Mouse (Mus musculus) large intestine, adult 2 months (tissue): ENCODE measurements at regions not wholly inside any gene's neighbourhood (a gene's known extent, or its start where the extent isn't known, plus 50 kb on each side); places are given as distances from the start of the nearest gene placed in this dataset.

ENCODE experiments used
- DNase-seq: peaks from one replicate; pipeline ENCODE4 v3.0.0-alpha.2; 2012; ENCODE audit warnings: low read depth, low spot score
- WGBS: fragments of 180-500 bp; shearing (Covaris S2); methylation state at CpG from one replicate; pipeline ENCODE4 v1.1.7; 2018; 5-methylcytosine and 5-hydroxymethylcytosine counted together

DNA sequence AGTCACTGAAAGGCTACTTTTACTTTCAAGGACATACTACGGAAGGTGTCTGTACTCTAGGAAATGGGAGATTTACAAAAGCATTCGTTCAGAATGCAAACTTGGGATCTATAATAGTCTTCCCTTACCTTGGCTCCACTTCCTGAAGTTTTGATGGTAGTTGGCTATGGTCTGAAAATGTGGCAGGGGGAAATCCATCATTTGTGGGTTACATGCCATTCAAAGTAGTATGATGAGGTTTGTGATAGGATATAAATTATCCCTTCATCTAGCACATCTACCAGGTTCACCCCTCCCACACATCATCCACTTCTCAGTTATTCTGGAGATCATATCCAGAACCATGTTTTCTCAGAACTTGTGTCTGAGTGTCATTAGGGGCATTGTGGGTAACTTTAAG, 184.7 kb upstream of the Gm5148 start:
- WGBS = 78% methylated on average over 2 of the region's 2 CpGs

DNA sequence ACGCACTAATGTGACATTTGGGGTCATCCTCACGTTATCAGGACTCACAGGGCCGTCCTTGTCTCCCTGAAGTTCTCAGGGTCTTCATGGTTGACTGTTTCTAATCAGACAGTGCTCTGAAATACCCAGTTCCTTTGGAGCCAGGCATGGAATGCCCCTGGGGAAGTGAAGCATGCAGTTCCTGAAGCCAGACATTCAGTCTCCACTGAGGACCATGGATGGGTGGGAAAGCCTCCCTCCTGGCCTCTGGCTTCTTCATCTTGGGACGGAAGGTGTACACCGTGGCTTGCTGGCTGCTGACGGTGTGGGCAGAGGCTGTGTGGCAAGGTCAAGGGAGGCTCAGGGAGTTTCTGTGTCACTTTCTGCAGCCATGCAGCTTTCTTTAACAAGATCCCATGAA, 184.2 kb upstream of the Gm5148 start:
- WGBS = 83% methylated on average over 6 of the region's 6 CpGs
- no peak for DNase-seq

More for the DNA sequence above, 184.7 kb upstream of the Gm5148 start:
- DNase-seq = no peak

DNA sequence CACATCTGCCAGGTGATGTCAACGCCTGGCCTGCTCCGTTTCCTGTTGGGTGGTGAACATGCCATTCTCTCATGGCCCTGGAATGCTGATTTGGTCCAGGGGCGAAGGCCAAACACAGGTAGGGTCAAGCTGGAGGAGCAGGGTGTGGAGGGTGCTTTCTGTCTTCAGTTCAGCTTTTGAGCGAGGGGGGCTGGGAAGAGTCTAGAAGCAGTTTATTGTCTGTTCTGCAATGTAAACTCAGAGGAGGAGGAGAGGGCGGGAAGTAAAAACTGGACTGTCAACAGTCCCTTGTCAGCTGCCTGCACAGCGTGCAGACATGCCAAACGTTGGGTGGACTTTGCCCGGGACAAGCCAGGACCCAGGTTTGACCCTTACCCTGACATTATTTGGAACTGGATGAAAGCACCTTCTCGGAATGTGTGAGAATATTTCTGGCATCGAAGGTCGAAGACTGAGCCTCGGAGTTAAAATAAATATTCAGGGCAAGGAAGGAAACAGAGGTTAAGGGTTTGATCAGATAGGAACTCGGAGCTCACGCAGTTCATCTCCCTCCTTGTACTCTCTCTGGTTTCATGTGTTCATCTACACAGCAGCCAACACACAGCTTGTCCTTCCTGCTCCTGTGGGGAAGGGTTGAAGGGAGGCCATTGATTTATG, 183.3 kb upstream of the Gm5148 start:
- WGBS = 4% methylated on average over 14 of the region's 14 CpGs
- peak; percentile 64 for DNase-seq

DNA sequence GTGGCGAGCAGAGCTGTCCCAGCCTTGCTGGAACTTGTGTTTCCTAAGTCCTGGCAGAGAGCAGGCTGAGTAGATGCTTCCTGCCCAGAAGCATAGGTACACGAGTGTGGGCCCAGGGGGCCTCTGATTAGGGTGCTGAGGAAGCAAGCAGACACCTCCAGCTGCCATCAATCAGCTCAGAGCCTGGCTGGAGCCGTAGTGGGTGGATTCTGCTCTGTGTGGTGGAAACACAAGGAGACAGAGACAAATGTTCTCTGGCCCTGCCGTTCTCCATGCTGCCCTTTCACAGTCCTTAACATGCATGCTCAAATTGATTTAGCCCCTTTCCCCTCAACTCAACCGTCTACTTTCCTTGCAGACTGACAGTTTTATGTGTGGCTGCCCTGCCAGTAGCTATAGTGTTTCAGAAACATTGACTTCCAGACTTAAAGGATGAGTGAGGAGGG, 182.5 kb upstream of the Gm5148 start:
- no peak for DNase-seq

DNA sequence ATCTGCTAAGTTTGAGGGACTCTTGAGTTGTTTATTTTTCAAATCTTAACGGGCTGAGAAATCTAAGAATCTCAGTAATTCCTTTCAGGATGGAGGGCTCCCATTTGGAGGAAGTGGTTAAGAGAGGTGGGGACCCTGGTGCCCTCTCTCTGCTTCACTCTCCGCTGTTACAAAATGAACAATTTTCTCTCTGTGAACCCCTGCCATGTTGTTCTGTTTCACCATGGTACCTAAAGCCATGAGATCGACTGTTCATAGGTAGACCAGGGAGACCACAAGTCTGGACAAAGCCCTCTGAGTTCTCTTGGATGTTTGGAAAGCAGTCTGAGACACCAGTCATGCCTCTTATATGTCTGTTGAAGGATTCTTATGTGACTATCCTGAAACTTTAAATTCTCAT, 179.9 kb upstream of the Gm5148 start:
- 78% methylated on average over 3 of the region's 3 CpGs for WGBS
- no peak for DNase-seq

More for the DNA sequence above, 182.5 kb upstream of the Gm5148 start:
- WGBS = 28% methylated on average over 5 of the region's 5 CpGs

DNA sequence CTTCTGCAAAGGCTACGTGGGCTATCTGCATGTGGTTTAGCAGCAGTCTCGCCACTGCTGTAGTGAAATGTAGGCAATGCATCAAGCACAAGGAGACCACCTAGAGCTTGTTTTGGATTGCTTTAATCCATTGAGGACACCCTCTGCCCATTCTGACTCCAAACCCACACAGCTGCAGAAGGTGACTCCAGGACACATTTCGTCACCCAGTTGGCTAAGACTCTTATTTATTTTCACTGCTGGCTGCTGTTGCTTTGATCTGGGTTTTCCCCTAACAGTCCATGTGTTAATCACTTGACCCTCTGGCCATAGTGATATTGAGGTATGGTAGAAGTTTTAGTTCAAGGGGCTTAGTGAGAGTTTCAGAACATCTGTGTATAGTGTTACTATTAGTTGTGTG, 179.2 kb upstream of the Gm5148 start:
- 83% methylated on average over 3 of the region's 3 CpGs for WGBS
- DNase-seq = no peak

DNA sequence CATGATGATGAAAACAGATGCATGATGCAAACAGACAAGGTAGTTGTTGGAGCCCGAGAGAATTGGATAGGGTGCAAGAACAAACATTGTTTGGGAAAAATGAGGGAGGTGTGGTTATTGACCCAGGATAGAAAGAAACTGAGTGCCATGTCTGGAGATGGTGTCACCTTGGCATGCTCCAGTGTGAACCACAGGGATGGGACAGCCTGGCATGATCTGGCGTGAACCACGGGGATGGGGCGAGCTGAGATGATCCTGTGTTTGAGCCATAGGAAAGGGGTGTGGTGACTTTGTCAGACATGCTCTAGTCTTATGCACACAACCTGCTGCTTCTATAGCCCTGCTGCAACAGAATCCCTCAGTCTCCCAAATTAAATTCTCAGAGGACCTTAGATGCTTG, 178.7 kb upstream of the Gm5148 start:
- no peak for DNase-seq
- 74% methylated on average over 4 of the region's 4 CpGs for WGBS

DNA sequence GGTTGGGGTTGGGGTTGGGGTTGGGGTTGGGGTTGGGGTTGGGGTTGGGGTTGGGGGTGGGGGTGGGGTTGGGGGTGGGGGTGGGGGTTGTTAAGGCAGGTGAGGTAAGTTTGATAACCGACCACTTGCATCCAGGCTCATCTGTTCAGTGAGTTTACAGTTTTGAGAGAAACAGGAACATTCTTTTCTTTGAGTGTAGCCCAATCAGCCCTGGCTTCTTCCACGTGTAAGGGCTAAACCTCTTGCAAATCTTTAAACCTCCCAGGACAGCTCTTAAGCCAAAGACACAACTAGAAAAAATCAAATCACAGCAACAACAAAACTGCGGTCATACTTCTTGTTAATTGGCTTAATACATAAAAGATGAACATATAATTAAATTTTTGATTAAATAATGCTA, 173.1 kb upstream of the Gm5148 start:
- no peak for DNase-seq
- 72% methylated on average over 3 of the region's 3 CpGs for WGBS

DNA sequence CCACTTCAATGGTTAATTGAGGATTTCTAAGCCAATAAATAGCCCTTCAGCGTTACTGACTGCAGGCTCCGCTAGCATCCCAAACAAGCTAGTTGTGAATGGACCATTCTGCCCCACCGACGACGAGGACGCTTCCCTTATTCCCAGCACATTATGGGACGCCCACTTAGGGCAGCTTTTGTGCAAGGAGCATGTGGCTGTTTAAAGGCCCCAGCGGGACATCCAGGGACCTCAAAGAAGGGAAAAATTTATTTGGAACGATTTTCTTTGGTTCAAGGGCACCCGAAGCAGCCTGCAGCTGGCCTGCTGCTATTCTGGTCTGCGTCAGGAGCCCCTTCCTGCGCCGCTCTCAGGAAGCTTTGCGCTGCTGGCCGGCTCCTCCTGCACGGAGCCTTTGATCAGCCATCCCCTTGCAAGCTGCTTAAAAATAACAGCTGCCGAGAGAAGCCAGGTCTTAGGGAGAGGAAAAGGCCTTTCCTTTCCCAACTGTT, 172.6 kb upstream of the Gm5148 start:
- WGBS = 38% methylated on average over 17 of the region's 17 CpGs
- no peak for DNase-seq

DNA sequence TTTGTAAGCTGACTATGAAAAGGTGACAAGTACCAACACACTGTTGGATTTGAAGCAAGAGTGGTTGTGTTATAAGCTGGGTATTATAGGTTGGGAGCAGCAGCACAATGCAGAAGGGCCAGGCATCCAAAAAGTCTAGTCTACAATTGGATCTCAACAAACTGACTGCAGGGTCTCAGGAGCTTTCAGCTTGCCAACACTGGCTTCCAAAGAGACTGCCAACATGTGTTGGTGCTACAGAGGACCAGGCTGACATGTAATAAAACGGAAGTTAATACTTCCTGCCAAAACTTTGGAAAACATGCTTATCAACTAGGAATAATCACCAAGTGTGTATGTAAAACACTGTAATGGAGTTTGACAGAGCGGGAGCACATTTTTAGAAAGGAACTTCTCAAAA, 170.3 kb upstream of the Gm5148 start:
- WGBS = 91% methylated on average over 2 of the region's 2 CpGs

DNA sequence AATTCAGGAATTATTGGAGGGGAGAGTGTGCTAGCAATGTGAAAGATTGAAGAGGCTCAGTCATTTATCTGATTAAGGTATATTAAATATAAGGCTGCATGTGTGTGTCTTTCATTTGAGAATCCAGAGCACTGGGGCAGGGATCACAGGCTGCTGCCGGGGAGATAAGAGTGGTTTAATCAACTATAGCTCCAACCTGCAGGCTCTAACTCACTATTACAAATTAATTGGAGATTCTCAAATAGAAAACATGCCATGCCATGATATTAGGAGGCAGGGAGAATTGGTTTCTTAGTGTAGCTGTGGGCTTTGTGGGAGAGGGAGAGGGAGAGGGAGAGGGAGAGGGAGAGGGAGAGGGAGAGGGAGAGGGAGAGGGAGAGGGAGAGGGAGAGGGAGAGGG, 165.9 kb upstream of the Gm5148 start:
- WGBS = 85% methylated on average over 1 of the region's 1 CpGs
- no peak for DNase-seq

More for the DNA sequence above, 170.3 kb upstream of the Gm5148 start:
- no peak for DNase-seq

DNA sequence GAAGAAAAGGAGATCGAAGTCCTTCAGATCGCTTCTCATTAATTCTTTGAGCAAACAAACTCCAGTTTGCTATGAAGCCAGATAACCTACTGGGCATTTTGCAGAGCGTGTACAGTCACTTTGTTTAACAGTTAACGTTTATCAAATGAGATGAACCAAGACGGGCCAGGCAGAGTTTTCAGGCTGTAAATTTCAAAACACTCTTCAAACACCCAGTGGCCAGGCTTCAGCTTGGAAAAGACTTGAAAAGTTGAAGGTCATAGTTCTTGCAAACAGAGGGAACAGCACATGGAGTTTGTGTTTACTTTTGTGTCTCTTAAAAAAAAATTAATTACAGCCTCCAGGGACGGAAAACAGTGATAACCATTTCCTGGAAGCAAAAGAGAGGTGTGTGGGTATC, 164.2 kb upstream of the Gm5148 start:
- 16% methylated on average over 6 of the region's 6 CpGs for WGBS
- no peak for DNase-seq

DNA sequence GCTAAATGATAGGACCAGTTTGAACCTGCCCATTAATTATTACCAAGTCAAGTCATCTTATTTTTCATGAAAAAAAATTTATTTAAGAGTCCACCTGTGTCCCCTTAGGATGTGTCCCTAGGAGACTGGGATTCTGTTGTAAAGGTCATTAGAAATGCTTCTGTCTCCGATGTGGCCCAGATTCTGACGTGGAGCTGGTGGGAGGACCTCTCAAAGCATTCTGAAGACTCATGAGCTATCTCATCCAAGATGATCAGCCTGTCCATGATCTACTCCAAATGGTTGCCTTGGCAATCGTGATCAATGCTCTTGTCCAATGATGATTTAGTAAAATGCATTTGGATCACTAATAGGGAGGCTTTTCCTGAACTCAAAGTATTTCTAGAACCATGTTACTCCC, 163.4 kb upstream of the Gm5148 start:
- no peak for DNase-seq
- WGBS = 93% methylated on average over 3 of the region's 3 CpGs

DNA sequence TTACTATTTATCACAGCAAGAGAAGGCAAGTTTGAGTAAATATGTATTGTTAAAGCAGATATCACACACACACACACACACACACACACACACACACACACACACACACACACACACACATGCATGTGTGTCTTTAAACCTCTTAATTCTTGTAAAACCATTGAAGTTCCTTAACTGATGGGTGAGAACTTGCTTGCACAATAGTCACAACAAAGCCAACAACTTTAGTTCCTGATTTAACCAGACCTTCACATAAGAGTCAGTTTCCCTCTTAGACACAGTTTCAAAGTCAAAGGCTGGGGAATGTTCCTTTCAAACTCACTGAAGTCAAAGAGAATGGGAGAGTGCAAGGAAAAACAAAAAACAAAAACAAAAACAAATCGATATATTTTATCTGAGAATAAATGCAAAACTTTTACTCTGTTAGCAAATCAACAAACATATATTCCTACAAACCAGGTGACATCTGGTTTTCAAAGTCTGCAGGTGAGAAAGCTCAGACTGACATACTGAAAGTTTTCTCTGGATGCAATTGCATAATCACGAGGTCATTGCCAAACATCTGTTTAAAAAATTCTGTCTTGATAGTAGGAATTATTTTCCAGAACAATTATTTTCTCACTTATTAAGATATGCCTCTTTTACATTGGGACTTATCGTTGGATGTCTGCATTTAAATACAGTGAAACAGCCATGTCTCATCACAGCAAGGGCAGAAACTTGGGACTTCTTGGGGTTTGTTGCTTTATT, 162.6 kb upstream of the Gm5148 start:
- DNase-seq = no peak
- 80% methylated on average over 3 of the region's 3 CpGs for WGBS

DNA sequence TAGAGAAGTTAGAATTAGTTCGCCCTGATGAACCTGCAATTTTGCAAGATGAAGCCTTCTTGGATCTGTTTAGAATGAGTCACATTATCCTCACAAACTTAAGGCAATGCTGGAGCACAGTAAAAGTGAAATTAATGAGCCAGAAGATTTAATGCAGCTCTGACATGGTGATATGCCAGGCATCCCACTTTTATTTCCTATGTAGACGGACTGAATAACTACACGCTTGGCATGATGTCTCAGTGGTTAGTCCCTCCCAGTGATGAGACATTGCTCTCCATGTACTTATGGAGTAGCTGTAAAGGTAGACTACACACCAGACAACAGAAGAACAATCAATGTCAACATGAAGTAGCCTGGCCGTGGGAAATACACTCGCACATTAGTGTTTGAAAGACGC, 161.5 kb upstream of the Gm5148 start:
- 85% methylated on average over 6 of the region's 6 CpGs for WGBS
- no peak for DNase-seq

DNA sequence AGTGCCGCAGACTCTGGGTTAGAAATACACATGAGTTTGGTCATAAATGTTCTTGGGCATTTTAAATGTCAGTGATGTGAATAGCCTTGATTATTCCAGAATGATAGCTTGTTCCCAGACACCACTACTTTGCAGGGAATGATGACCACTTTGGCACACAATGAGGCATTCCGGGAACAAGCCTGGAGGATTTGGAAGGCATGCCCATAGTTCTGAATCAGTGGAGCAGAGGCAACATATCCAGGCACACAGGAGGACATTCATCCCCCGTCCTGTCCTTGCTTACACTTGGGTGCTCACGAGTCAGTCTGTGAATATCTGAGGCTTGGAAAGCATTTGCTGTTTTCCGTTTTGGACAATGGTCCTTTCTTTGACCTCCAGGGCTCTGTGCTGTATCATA, 158.1 kb upstream of the Gm5148 start:
- 64% methylated on average over 5 of the region's 5 CpGs for WGBS
- no peak for DNase-seq

DNA sequence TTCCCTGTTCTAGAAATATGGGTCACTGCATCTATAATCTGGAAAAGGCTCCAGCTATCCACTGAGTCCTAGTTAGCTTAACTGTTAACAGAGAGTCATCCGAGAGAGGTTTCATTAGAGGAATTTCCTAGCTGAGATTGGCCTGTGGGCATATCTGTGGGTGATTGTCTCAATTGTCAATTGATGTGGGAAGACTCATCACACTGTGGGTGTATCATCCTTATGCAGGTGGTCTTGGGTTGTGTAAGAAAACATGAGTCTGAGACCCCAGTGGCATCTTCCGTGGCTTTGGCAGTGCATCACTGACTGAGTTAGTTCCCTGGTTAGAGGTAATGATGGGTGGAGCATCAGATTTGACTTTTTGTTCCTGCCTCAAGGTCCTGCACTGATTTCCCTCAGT, 156.7 kb upstream of the Gm5148 start:
- WGBS = 78% methylated on average over 2 of the region's 2 CpGs
- no peak for DNase-seq

DNA sequence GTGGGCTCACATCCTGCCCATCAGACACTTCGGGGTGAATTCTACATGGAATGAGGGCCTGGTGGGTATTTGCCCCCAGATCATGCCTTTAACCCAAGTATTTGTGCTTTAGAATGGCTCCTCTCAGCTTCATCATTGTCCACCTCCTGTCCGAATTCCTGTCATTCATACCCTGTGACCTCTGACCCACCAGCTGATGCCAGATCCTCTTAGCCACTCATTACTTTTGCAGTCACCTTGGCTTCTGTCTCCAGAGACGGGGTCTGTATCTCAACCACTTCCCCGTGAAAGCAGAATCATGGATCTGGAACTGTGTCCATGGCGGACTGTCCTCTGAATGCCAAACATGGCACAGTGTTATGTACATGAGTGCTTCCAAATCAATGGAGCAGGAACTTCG, 154.8 kb upstream of the Gm5148 start:
- WGBS = 80% methylated on average over 6 of the region's 6 CpGs
- no peak for DNase-seq

DNA sequence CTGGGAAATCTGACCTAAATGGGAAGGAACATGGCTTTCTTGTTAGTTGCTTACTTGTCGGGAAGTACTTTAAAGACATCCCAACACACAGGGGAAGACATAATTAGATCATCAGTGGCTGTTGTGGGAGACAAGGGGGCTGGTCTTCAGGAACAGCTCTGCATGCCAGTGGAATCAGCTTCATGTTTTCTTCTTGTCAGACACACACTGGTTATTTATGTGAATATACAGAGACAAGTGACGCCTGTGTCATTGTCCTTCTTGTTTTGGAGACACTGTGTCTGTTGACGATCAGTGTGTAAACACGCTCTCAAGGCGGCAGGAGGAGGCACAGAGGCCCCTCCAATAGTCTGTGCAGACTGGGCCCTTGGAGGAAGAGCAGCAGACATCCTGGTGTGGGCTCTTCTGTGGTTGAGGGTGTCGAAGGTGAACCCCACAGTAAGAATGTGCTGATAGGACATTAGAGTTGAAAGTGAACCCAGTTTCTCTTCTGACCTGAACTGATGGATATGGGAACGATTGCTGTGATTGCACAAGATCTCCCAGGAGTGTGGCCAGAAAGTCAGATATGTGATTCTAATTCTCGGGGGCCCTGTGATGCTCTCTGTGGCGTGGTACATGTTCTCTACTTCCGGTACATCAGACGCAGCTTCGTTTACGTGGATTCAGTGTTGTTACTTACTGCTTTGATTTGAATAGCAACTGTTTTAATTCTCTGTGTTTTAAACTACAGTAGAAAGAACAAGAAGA, 151.9 kb upstream of the Gm5148 start:
- WGBS = 75% methylated on average over 13 of the region's 13 CpGs
- no peak for DNase-seq

DNA sequence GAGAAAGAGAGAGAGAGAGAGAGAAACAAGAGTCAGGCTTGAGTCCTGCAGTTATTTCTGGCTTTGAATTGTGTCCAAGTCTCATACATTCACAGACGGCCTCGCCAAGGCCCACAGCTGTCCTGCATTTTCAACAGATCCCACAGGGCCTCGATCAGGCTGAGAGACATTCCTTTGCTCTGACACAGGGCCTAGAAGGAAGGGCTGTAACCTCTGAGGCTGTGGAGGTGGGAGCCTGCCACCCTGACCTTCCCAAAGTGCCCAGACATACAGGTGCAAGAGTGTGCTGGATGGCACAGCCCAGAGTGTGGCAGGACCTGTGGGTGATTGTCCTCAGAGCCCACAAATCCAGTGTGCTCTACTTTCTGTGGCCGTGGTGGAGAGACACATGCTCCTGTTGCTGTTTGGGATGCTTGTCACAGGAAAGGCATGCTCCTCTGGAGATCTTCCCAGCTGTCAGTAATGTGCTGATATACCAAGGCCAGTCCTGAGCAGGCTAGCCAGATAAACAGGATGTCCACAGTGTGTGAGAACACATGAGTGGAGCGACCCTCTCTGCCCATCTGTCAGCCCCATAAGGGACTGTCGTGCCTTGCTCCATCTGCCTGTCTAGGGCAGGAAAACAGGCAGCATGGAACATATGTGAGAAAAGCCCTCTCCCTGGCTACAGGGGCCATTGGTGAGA, 151.2 kb upstream of the Gm5148 start:
- 37% methylated on average over 6 of the region's 6 CpGs for WGBS
- no peak for DNase-seq
